Mouse (Mus musculus) embryonic facial prominence, embryonic 15.5 days (tissue): ENCODE data around the gene Kalrn. TPM values are rescaled to one million over a fixed set of nuclear protein-coding genes. Genes with fewer than 3 reads are reported as not detected.
A peak's percentile ranks its signal among the peaks of the same experiment; 100 is the strongest.

Source experiments
- ATAC-seq: fragments of 200-750 bp; cut with Nextera tagmentation; 2 replicates; pipeline ENCODE4 v1.8.0; 2017; ENCODE audit warnings: low read depth, moderate TSS enrichment; ENCODE audit not compliant: insufficient number of reproducible peaks, low FRiP score, low TSS enrichment
- H3K27ac ChIP-seq: fragments of 300-500 bp; sonication (generic); replicated peaks from 2 replicates; pipeline ENCODE4 v1.5.1; 2015; ENCODE audit warnings: mild to moderate bottlenecking, inconsistent platforms
- H3K27me3 ChIP-seq: fragments of 300-500 bp; sonication (generic); 2 replicates; pipeline ENCODE4 v1.6.1; 2015; ENCODE audit warnings: inconsistent platforms
- H3K36me3 ChIP-seq: fragments of 300-500 bp; sonication (generic); 2 replicates; pipeline ENCODE4 v1.6.1; 2015; ENCODE audit warnings: mild to moderate bottlenecking, inconsistent platforms
- H3K4me1 ChIP-seq: fragments of 300-500 bp; sonication (generic); 2 replicates; pipeline ENCODE4 v1.6.1; 2015; ENCODE audit warnings: inconsistent platforms
- H3K4me2 ChIP-seq: fragments of 300-500 bp; sonication (generic); replicated peaks from 2 replicates; pipeline ENCODE4 v1.6.1; 2015; ENCODE audit warnings: mild to moderate bottlenecking, inconsistent platforms
- H3K4me3 ChIP-seq: fragments of 300-500 bp; sonication (generic); replicated peaks from 2 replicates; pipeline ENCODE4 v1.5.1; 2015; ENCODE audit warnings: mild to moderate bottlenecking, inconsistent platforms
- H3K9ac ChIP-seq: fragments of 300-500 bp; sonication (generic); 2 replicates; pipeline ENCODE4 v1.6.1; 2015; ENCODE audit warnings: inconsistent platforms
- H3K9me3 ChIP-seq: fragments of 300-500 bp; sonication (generic); replicated peaks from 2 replicates; pipeline ENCODE4 v1.6.1; 2016; ENCODE audit warnings: inconsistent platforms
- WGBS: fragments of 180-500 bp; shearing (Covaris S2); methylation state at CpG from one replicate; pipeline ENCODE4 v1.1.7; 2015; 5-methylcytosine and 5-hydroxymethylcytosine counted together
- polyA plus RNA-seq: library from polyadenylated mRNA; unstranded; fragments of >200 nt; fragmentation: Nextera tagmentation; extraction: Ambion mirVana; gene quantifications from 2 replicates; pipeline ENCODE4 v1.2.1, GENCODE M21; 2015

The Kalrn gene
- polyA plus RNA-seq, 1 experiment from 2014 or later: 14.3 TPM

GRCm38 (mm10) chr16:34347574-34347973 lies 225.8 kb downstream of the Kalrn start:
- no peak for ATAC-seq

GRCm38 (mm10) chr16:34344895-34345876 lies 228.1 kb downstream of the Kalrn start:
- Histone ChIP-seq H3K27me3 (no peaks in the 10 kb centered on the region), H3K27ac (no peak overlapping the region), H3K36me3 (no peaks in the 10 kb centered on the region), H3K9ac (no peak overlapping the region), H3K4me1 (peaks cover 16% of the 10 kb centered on the region; the same call in 1 of the 2 replicates), H3K4me2 (no peak overlapping the region), H3K4me3 (no peak overlapping the region), H3K9me3 (no peaks in the 10 kb centered on the region)
- no peak for ATAC-seq
- WGBS: 87% methylated on average over 8 of the region's 8 CpGs

More at GRCm38 (mm10) chr16:34347574-34347973, 225.8 kb downstream of the Kalrn start:
- H3K9ac ChIP-seq: no peak overlapping the region
- H3K4me2 ChIP-seq: no peak overlapping the region
- no peak overlapping the region for H3K27ac ChIP-seq
- no peaks in the 10 kb centered on the region for H3K36me3 ChIP-seq
- peaks cover 14% of the 10 kb centered on the region; the same call in 1 of the 2 replicates for H3K4me1 ChIP-seq
- no peaks in the 10 kb centered on the region for H3K27me3 ChIP-seq
- H3K4me3 ChIP-seq: no peak overlapping the region
- 47% methylated on average over 10 of the region's 10 CpGs for WGBS
- H3K9me3 ChIP-seq: no peaks in the 10 kb centered on the region

GRCm38 (mm10) chr16:34343968-34344367 lies 229.4 kb downstream of the Kalrn start:
- H3K4me1 ChIP-seq: peaks cover 16% of the 10 kb centered on the region; the same call in 1 of the 2 replicates
- 43% methylated on average over 1 of the region's 1 CpGs for WGBS
- H3K27ac ChIP-seq: no peak overlapping the region
- no peak overlapping the region for H3K4me2 ChIP-seq
- ATAC-seq: no peak
- H3K9ac ChIP-seq: no peak overlapping the region
- H3K27me3 ChIP-seq: no peaks in the 10 kb centered on the region
- H3K36me3 ChIP-seq: no peaks in the 10 kb centered on the region
- H3K4me3 ChIP-seq: no peak overlapping the region
- no peaks in the 10 kb centered on the region for H3K9me3 ChIP-seq

GRCm38 (mm10) chr16:34343161-34343560 lies 230.2 kb downstream of the Kalrn start:
- no peak for ATAC-seq
- H3K4me3 ChIP-seq: no peak overlapping the region
- 66% methylated on average over 4 of the region's 4 CpGs for WGBS
- no peaks in the 10 kb centered on the region for H3K9me3 ChIP-seq
- H3K27me3 ChIP-seq: no peaks in the 10 kb centered on the region
- no peaks in the 10 kb centered on the region for H3K36me3 ChIP-seq
- H3K4me2 ChIP-seq: no peak overlapping the region
- peaks cover 16% of the 10 kb centered on the region; the same call in 1 of the 2 replicates for H3K4me1 ChIP-seq
- no peak overlapping the region for H3K27ac ChIP-seq
- no peak overlapping the region for H3K9ac ChIP-seq

- H3K9me3 ChIP-seq: no peaks in the 10 kb centered on the region
- no peak overlapping the region for H3K4me2 ChIP-seq
- WGBS: 52% methylated on average over 7 of the region's 7 CpGs
- H3K4me1 ChIP-seq: peaks cover 12% of the 10 kb centered on the region; the same call in 1 of the 2 replicates
- peak; percentile 63; the same call in 1 of the 2 replicates for ATAC-seq
- no peaks in the 10 kb centered on the region for H3K36me3 ChIP-seq
- H3K27me3 ChIP-seq: no peaks in the 10 kb centered on the region
- H3K4me3 ChIP-seq: no peak overlapping the region
- H3K27ac ChIP-seq: no peak overlapping the region
- no peak overlapping the region for H3K9ac ChIP-seq
These were observed 230.8 kb downstream of the Kalrn start for GRCm38 (mm10) chr16:34342369-34343160.

GRCm38 (mm10) chr16:34334919-34335318 lies 238.4 kb downstream of the Kalrn start:
- H3K4me1 ChIP-seq: peaks cover 12% of the 10 kb centered on the region
- H3K36me3 ChIP-seq: no peaks in the 10 kb centered on the region
- H3K9ac ChIP-seq: no peak overlapping the region
- H3K27ac ChIP-seq: no peak overlapping the region
- no peaks in the 10 kb centered on the region for H3K9me3 ChIP-seq
- WGBS: 61% methylated on average over 4 of the region's 4 CpGs
- H3K4me3 ChIP-seq: no peak overlapping the region
- no peaks in the 10 kb centered on the region for H3K27me3 ChIP-seq
- peak; percentile 35; the same call in 1 of the 2 replicates for ATAC-seq
- no peak overlapping the region for H3K4me2 ChIP-seq

GRCm38 (mm10) chr16:34331630-34332029 lies 241.7 kb downstream of the Kalrn start:
- Histone ChIP-seq H3K27me3 (no peaks in the 10 kb centered on the region), H3K27ac (no peak overlapping the region), H3K4me2 (no peak overlapping the region), H3K4me3 (no peak overlapping the region), H3K9ac (no peak overlapping the region), H3K9me3 (no peaks in the 10 kb centered on the region), H3K36me3 (no peaks in the 10 kb centered on the region), H3K4me1 (peaks cover 15% of the 10 kb centered on the region)
- 44% methylated on average over 5 of the region's 5 CpGs for WGBS
- peak; percentile 73 for ATAC-seq

- Histone ChIP-seq H3K27ac (no peak overlapping the region), H3K36me3 (no peaks in the 10 kb centered on the region), H3K9me3 (no peaks in the 10 kb centered on the region), H3K4me3 (no peak overlapping the region), H3K4me1 (peaks cover 12% of the 10 kb centered on the region; the same call in 1 of the 2 replicates), H3K27me3 (no peaks in the 10 kb centered on the region), H3K4me2 (no peak overlapping the region), H3K9ac (no peak overlapping the region)
- whole genome bisulfite sequencing: 70% methylated on average over 9 of the region's 9 CpGs
- ATAC-seq: no peak
These were observed 243.5 kb downstream of the Kalrn start for GRCm38 (mm10) chr16:34329876-34330275.

GRCm38 (mm10) chr16:34329431-34329873 lies 243.9 kb downstream of the Kalrn start:
- Histone ChIP-seq H3K9ac (no peak overlapping the region), H3K36me3 (no peaks in the 10 kb centered on the region), H3K27me3 (no peaks in the 10 kb centered on the region), H3K4me1 (peaks cover 8% of the 10 kb centered on the region; the same call in 1 of the 2 replicates), H3K9me3 (no peaks in the 10 kb centered on the region), H3K4me2 (no peak overlapping the region), H3K4me3 (no peak overlapping the region), H3K27ac (no peak overlapping the region)
- ATAC-seq: no peak
- WGBS: 46% methylated on average over 12 of the region's 12 CpGs

- peaks cover 8% of the 10 kb centered on the region; the same call in 1 of the 2 replicates for H3K4me1 ChIP-seq
- H3K27ac ChIP-seq: no peak overlapping the region
- H3K4me2 ChIP-seq: no peak overlapping the region
- no peaks in the 10 kb centered on the region for H3K9me3 ChIP-seq
- H3K27me3 ChIP-seq: no peaks in the 10 kb centered on the region
- no peak overlapping the region for H3K9ac ChIP-seq
- H3K4me3 ChIP-seq: no peak overlapping the region
- 78% methylated on average over 5 of the region's 5 CpGs for WGBS
- ATAC-seq: no peak
- H3K36me3 ChIP-seq: no peaks in the 10 kb centered on the region
These were observed 245.4 kb downstream of the Kalrn start for GRCm38 (mm10) chr16:34327890-34328289.

GRCm38 (mm10) chr16:34325869-34326268 lies 247.5 kb downstream of the Kalrn start:
- 83% methylated on average over 3 of the region's 3 CpGs for WGBS
- Histone ChIP-seq H3K27ac (no peak overlapping the region), H3K9ac (no peak overlapping the region), H3K4me1 (peaks cover 8% of the 10 kb centered on the region; the same call in 1 of the 2 replicates), H3K4me2 (no peak overlapping the region), H3K9me3 (no peaks in the 10 kb centered on the region), H3K27me3 (no peaks in the 10 kb centered on the region), H3K36me3 (no peaks in the 10 kb centered on the region), H3K4me3 (no peak overlapping the region)
- no peak for ATAC-seq
